Mouse (Mus musculus) intestine, embryonic 16.5 days (tissue): ENCODE measurements at regions not wholly inside any gene's neighbourhood (a gene's known extent, or its start where the extent isn't known, plus 50 kb on each side); places are given as distances from the start of the nearest gene placed in this dataset.
A peak's percentile ranks its signal among the peaks of the same experiment; 100 is the strongest.

Experiments used
- ATAC-seq: fragments of 200-750 bp; cut with Nextera tagmentation; 2 replicates; pipeline ENCODE4 v1.8.0; 2017; ENCODE audit warnings: moderate TSS enrichment, moderate library complexity
- H3K27ac ChIP-seq: fragments of 300-500 bp; sonication (generic); 2 replicates; pipeline ENCODE4 v1.5.1; 2014; ENCODE audit warnings: mild to moderate bottlenecking, low read length
- H3K27me3 ChIP-seq: fragments of 300-500 bp; sonication (generic); replicated peaks from 2 replicates; pipeline ENCODE4 v1.6.1; 2014; ENCODE audit warnings: low read length, control low read depth, mixed read lengths; ENCODE audit not compliant: control insufficient read depth, insufficient read depth
- H3K36me3 ChIP-seq: fragments of 300-500 bp; sonication (generic); 2 replicates; pipeline ENCODE4 v1.6.1; 2014; ENCODE audit warnings: low read length, control low read depth; ENCODE audit not compliant: control insufficient read depth, insufficient read depth
- H3K4me1 ChIP-seq: fragments of 300-500 bp; sonication (generic); 2 replicates; pipeline ENCODE4 v1.6.1; 2014; ENCODE audit warnings: low read length, control low read depth, mixed read lengths; ENCODE audit not compliant: control insufficient read depth, insufficient read depth
- H3K4me2 ChIP-seq: fragments of 300-500 bp; sonication (generic); 2 replicates; pipeline ENCODE4 v1.6.1; 2014; ENCODE audit warnings: low read depth, low read length, control low read depth
- H3K4me3 ChIP-seq: fragments of 300-500 bp; sonication (generic); 2 replicates; pipeline ENCODE4 v1.5.1; 2014; ENCODE audit warnings: mild to moderate bottlenecking, low read length
- H3K9ac ChIP-seq: fragments of 300-500 bp; sonication (generic); 2 replicates; pipeline ENCODE4 v1.6.1; 2014; ENCODE audit warnings: low read depth, low read length
- H3K9me3 ChIP-seq: fragments of 300-500 bp; sonication (generic); 2 replicates; pipeline ENCODE4 v1.6.1; 2016; ENCODE audit warnings: low read length, control low read depth; ENCODE audit not compliant: control insufficient read depth
- WGBS: fragments of 180-500 bp; shearing (Covaris S2); extraction: QIAGEN DNeasy Blood & Tissue Kit; methylation state at CpG from one replicate; pipeline ENCODE4 v1.1.7; 2014; 5-methylcytosine and 5-hydroxymethylcytosine counted together

GRCm38 (mm10) chrX:145672776-145673175 lies 167.8 kb upstream of the Amot start:
- no peak overlapping the region for H3K9ac ChIP-seq
- 0 out of 2 replicates have a peak, but pooled peaks have one; percentile 33 for ATAC-seq
- no peaks in the 10 kb centered on the region for H3K27me3 ChIP-seq
- H3K9me3 ChIP-seq: no peaks in the 10 kb centered on the region
- no peaks in the 10 kb centered on the region for H3K36me3 ChIP-seq
- no peak overlapping the region for H3K4me3 ChIP-seq
- H3K4me1 ChIP-seq: no peaks in the 10 kb centered on the region
- H3K4me2 ChIP-seq: no peak overlapping the region
- no peak overlapping the region for H3K27ac ChIP-seq

DNA sequence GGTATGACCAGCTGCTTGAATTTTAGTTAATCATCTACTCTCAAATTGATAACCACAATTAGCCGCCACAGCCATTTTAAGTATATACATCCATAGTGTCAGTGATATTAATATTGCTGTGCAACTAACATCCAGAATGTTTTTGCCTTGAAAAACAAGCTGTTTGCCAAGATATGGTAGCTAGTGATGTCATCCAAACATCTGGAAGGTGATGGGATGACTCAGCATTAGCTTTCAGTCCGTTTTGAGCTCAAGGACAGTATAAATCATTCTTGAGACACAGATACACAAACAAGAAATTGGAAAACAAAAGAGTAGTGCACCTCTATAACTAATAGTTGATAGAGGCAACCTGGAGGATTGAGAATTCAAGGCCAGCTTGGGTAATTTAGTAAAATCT lies 146.7 kb upstream of the Amot start:
- H3K4me3 ChIP-seq: no peak overlapping the region
- no peaks in the 10 kb centered on the region for H3K36me3 ChIP-seq
- no peak overlapping the region for H3K27ac ChIP-seq
- no peaks in the 10 kb centered on the region for H3K9me3 ChIP-seq
- H3K27me3 ChIP-seq: no peaks in the 10 kb centered on the region
- ATAC-seq: no peak
- 66% methylated on average over 2 of the region's 2 CpGs for WGBS
- no peak overlapping the region for H3K9ac ChIP-seq
- H3K4me2 ChIP-seq: no peak overlapping the region
- no peaks in the 10 kb centered on the region for H3K4me1 ChIP-seq

GRCm38 (mm10) chrX:145619649-145620048 lies 114.7 kb upstream of the Amot start:
- Histone ChIP-seq H3K9ac (no peak overlapping the region), H3K27me3 (no peaks in the 10 kb centered on the region), H3K36me3 (no peaks in the 10 kb centered on the region), H3K27ac (no peak overlapping the region), H3K9me3 (no peaks in the 10 kb centered on the region), H3K4me1 (no peaks in the 10 kb centered on the region), H3K4me3 (no peak overlapping the region), H3K4me2 (no peak overlapping the region)
- WGBS: 55% methylated on average over 3 of the region's 3 CpGs
- ATAC-seq: no peak

DNA sequence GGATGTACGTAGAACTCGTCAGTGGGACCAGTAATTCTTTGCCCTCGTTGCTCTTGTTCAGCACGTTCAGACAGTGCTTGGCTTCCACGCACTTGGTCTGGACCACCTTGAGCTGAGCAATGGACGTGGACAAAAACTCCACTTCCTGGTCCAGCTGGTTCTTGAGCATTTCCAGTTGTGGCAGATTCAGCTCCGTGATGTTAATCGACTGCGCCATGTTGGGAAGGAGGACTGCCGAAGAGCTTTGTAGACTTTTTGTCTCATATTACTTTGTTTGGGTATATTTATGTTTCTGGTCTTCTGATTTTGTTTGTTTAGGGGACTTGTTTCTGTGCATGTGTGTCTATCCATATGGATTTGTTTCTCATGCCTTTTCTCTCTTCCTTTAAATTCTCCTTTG lies 97.1 kb upstream of the Amot start:
- Histone ChIP-seq H3K4me1 (no peaks in the 10 kb centered on the region), H3K9me3 (no peaks in the 10 kb centered on the region), H3K4me3 (no peak overlapping the region), H3K9ac (no peak overlapping the region), H3K27me3 (no peaks in the 10 kb centered on the region), H3K27ac (no peak overlapping the region), H3K36me3 (no peaks in the 10 kb centered on the region), H3K4me2 (no peak overlapping the region)
- WGBS: 90% methylated on average over 10 of the region's 10 CpGs
- no peak for ATAC-seq

- no peaks in the 10 kb centered on the region for H3K4me1 ChIP-seq
- no peak overlapping the region for H3K4me3 ChIP-seq
- H3K27me3 ChIP-seq: no peaks in the 10 kb centered on the region
- no peak overlapping the region for H3K27ac ChIP-seq
- no peaks in the 10 kb centered on the region for H3K36me3 ChIP-seq
- no peak overlapping the region for H3K9ac ChIP-seq
- 77% methylated on average over 1 of the region's 1 CpGs for WGBS
- H3K9me3 ChIP-seq: no peaks in the 10 kb centered on the region
- ATAC-seq: no peak
- no peak overlapping the region for H3K4me2 ChIP-seq
Measured at GRCm38 (mm10) chrX:145590733-145591132, 85.8 kb upstream of the Amot start.

DNA sequence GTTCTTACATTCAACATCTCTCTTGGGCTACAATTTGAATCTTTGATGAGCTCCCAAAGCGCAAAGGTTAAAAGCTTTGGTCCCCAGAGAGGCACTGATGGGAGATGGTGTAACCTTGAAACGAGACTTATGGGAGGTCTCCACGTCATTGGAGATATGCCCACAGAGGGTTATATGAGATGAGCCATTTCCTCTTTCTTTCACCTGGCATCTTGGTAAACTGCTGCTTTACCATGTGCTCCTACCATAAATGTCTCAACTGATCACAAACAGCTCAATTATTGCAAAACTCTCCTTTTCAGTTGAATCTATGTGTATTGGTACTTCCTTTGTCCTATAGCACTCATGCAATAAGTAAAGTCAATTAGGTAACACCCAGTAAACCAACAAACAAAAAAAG lies 62.5 kb upstream of the Amot start:
- H3K9me3 ChIP-seq: no peaks in the 10 kb centered on the region
- H3K36me3 ChIP-seq: no peaks in the 10 kb centered on the region
- 77% methylated on average over 3 of the region's 3 CpGs for WGBS
- no peak overlapping the region for H3K4me2 ChIP-seq
- H3K4me3 ChIP-seq: no peak overlapping the region
- H3K27ac ChIP-seq: no peak overlapping the region
- no peak overlapping the region for H3K9ac ChIP-seq
- no peaks in the 10 kb centered on the region for H3K27me3 ChIP-seq
- no peak for ATAC-seq
- H3K4me1 ChIP-seq: no peaks in the 10 kb centered on the region

- Histone ChIP-seq H3K9me3 (no peaks in the 10 kb centered on the region), H3K4me3 (no peak overlapping the region), H3K9ac (no peak overlapping the region), H3K4me1 (no peaks in the 10 kb centered on the region), H3K36me3 (no peaks in the 10 kb centered on the region), H3K27ac (no peak overlapping the region), H3K4me2 (no peak overlapping the region), H3K27me3 (no peaks in the 10 kb centered on the region)
- ATAC-seq: no peak
- 39% methylated on average over 2 of the region's 2 CpGs for WGBS
Measured at GRCm38 (mm10) chrX:145567073-145567472, 62.1 kb upstream of the Amot start.

DNA sequence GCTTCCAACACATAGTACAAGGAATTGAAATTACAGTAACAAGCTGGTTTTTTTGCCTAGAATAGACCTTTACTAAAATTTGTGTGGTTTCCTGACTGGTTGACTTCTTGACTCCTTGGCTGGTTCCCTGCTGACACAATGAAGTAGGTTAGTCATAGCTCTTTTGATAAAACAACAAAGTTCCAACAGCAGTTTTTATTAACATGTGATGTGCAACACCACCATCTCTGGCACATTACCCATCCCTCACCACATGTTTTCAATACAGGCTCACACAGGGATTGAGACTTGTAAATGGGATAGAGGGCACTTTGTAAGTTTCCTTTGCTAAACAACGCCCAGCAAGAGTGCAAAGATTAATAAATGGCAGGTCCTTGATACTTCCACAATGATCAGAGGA lies 53.9 kb upstream of the Amot start:
- Histone ChIP-seq H3K27me3 (no peaks in the 10 kb centered on the region), H3K4me3 (no peak overlapping the region), H3K9me3 (no peaks in the 10 kb centered on the region), H3K27ac (no peak overlapping the region), H3K36me3 (no peaks in the 10 kb centered on the region), H3K4me2 (no peak overlapping the region), H3K9ac (no peak overlapping the region), H3K4me1 (no peaks in the 10 kb centered on the region)
- WGBS: 94% methylated on average over 1 of the region's 1 CpGs
- no peak for ATAC-seq
